Mouse (Mus musculus) stomach, postnatal 0 days (tissue): ENCODE data around the gene Ndufc2. TPM values are rescaled to one million over a fixed set of nuclear protein-coding genes. Genes with fewer than 3 reads are reported as not detected.

ENCODE experiments used
- ATAC-seq: fragments of 200-750 bp; cut with Nextera tagmentation; 2 replicates; pipeline ENCODE4 v1.8.0; 2017; ENCODE audit not compliant: low FRiP score, low TSS enrichment
- DNase-seq: peaks from one replicate; pipeline ENCODE4 v3.0.0-alpha.2; 2016; ENCODE audit warnings: low spot score
- H3K27ac ChIP-seq: fragments of 300-500 bp; sonication (generic); replicated peaks from 2 replicates; pipeline ENCODE4 v1.5.1; 2014; ENCODE audit warnings: mild to moderate bottlenecking, control low read depth
- H3K27me3 ChIP-seq: fragments of 300-500 bp; sonication (generic); 2 replicates; pipeline ENCODE4 v1.6.1; 2014; ENCODE audit warnings: low read length; ENCODE audit not compliant: control insufficient read depth, insufficient read depth
- H3K36me3 ChIP-seq: fragments of 300-500 bp; sonication (generic); 2 replicates; pipeline ENCODE4 v1.6.1; 2014; ENCODE audit warnings: low read length, mixed read lengths; ENCODE audit not compliant: control insufficient read depth, insufficient read depth
- H3K4me1 ChIP-seq: fragments of 300-500 bp; sonication (generic); replicated peaks from 2 replicates; pipeline ENCODE4 v1.6.1; 2014; ENCODE audit warnings: antibody characterized with exemption; ENCODE audit not compliant: control insufficient read depth, insufficient read depth
- H3K4me2 ChIP-seq: fragments of 300-500 bp; sonication (generic); replicated peaks from 2 replicates; pipeline ENCODE4 v1.6.1; 2014; ENCODE audit warnings: low read depth, mild to moderate bottlenecking, control low read depth, moderate library complexity
- H3K4me3 ChIP-seq: fragments of 300-500 bp; sonication (generic); 2 replicates; pipeline ENCODE4 v1.5.1; 2014; ENCODE audit warnings: low read depth, low read length, control low read depth
- H3K9ac ChIP-seq: fragments of 300-500 bp; sonication (generic); 2 replicates; pipeline ENCODE4 v1.6.1; 2014; ENCODE audit warnings: mild to moderate bottlenecking, low read length, control low read depth, mixed read lengths
- H3K9me3 ChIP-seq: fragments of 300-500 bp; sonication (generic); 2 replicates; pipeline ENCODE4 v1.6.1; 2016; ENCODE audit warnings: low read length; ENCODE audit not compliant: control insufficient read depth
- CTCF ChIP-seq: IDR thresholded peaks from 2 replicates; pipeline ENCODE4 v1.5.1; 2016; ENCODE audit warnings: antibody characterized with exemption, low read depth, mild to moderate bottlenecking, moderate library complexity
- EP300 ChIP-seq: optimal IDR thresholded peaks from 2 replicates; pipeline ENCODE3; 2016; ENCODE audit warnings: antibody characterized with exemption
- WGBS: fragments of 180-500 bp; shearing (Covaris S2); extraction: QIAGEN DNeasy Blood & Tissue Kit; methylation state at CpG from one replicate; pipeline ENCODE4 v1.1.7; 2014; 5-methylcytosine and 5-hydroxymethylcytosine counted together
- polyA plus RNA-seq: library from polyadenylated mRNA; unstranded; fragments of >200 nt; fragmentation: Nextera tagmentation; extraction: Ambion mirVana; gene quantifications from 2 replicates; pipeline ENCODE4 v1.2.1, GENCODE M21; 2015

Ndufc2 gene
- polyA plus RNA-seq, 1 experiment from 2014 or later, result 439 TPM

DNA sequence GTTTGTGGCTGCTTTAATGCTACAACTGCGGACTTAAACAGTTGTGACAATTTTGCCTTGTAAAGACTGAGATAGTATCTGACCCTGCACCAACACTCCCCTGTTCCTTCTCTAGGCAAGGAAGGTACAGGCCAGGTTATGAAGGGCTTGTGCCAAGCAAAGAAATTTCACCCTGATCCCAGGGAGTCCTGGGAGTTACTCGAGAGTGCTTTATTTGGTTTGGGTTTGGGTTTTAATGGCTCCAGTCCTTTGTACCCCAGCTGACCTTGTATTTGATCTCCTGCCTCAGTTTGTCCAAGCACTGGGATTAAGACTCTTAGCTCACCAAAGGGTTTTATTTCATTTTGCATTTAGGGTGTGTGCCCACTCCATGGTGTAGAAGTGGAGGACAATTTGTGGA is 11.3 kb downstream of the Ndufc2 start:
- H3K27me3 ChIP-seq, result no peaks in the 10 kb centered on the region
- peaks cover 4% of the 10 kb centered on the region for H3K36me3 ChIP-seq
- no peak overlapping the region for H3K9ac ChIP-seq
- no peaks in the 10 kb centered on the region for H3K9me3 ChIP-seq
- TF ChIP-seq CTCF, result no peak
- no peak for TF ChIP-seq EP300
- no peak overlapping the region for H3K27ac ChIP-seq
- ATAC-seq (no peak), DNase-seq (no peak)
- no peaks in the 10 kb centered on the region for H3K4me1 ChIP-seq
- H3K4me3 ChIP-seq, result no peak overlapping the region
- WGBS, result 78% methylated on average over 2 of the region's 2 CpGs
- no peak overlapping the region for H3K4me2 ChIP-seq

DNA sequence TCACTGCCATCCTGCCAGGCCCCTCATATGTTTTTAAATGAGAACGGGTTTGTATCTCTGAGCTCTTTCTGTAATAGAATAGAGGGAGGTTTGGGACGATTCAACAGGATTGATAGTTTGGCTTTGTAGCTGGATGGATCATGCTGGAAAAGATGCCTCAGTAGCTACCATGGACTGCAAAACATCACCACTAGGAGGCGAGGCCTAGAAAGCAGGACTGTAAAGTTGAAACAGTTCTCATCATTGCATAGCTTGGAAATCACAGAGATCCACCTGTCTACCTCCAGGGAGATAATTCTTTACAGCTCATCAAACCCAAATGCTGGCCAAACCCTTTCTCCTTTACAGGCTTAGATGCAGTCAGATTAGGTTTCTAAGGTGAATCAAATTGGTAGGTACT is 11.8 kb downstream of the Ndufc2 start:
- ATAC-seq (no peak), DNase-seq (no peak)
- Histone ChIP-seq H3K27me3 (no peaks in the 10 kb centered on the region), H3K4me1 (no peaks in the 10 kb centered on the region), H3K9me3 (no peaks in the 10 kb centered on the region), H3K4me2 (no peak overlapping the region), H3K9ac (no peak overlapping the region), H3K4me3 (no peak overlapping the region), H3K27ac (no peak overlapping the region), H3K36me3 (peaks cover 4% of the 10 kb centered on the region)
- 85% methylated on average over 3 of the region's 3 CpGs for WGBS
- TF ChIP-seq CTCF (peak; percentile 65), EP300 (no peak)

DNA sequence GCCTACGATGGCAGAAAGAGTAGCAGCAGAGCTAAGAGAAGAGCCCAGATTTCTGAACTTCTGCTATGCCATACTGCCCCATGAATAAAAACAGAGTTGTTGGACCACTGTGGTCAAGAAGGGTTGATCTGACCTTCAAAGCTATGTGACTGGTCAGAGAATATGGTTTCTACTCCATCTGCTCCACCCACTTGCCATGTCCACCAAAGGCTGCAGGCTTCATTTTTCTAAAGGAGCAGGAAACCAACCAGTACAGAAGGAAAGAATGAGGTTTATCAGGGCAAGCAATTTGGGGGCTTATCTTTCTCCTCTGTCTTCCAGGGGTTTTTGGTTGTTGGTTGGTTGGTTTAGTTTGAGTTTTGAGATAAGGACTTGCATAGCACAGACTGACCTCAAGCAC is 14.2 kb downstream of the Ndufc2 start:
- Histone ChIP-seq H3K4me1 (no peaks in the 10 kb centered on the region), H3K9ac (no peak overlapping the region), H3K4me3 (no peak overlapping the region), H3K36me3 (peaks cover 4% of the 10 kb centered on the region), H3K27me3 (no peaks in the 10 kb centered on the region), H3K27ac (no peak overlapping the region), H3K4me2 (no peak overlapping the region), H3K9me3 (no peaks in the 10 kb centered on the region)
- ATAC-seq (no peak), DNase-seq (no peak)
- TF ChIP-seq CTCF (no peak), EP300 (no peak)
- 97% methylated on average over 1 of the region's 1 CpGs for WGBS

DNA sequence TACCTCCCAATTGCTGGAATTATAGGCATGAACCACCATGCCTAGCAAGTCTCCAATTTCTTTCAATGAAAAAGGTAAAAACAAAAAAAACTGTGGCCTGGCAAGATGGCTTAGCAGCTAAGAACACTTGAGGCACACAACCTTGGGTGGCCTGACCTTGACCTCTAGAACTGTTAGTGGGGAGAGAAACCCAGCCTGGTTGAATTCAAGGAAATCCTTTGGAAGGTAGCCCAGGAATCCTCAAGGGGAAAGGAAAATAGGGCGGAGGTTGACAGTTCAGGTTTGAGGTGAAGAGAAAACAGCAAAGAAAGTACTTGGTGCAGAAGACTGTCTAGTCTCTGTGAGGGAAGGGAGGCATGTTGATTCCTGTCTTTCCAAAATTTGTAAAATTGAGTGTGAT is 14.6 kb downstream of the Ndufc2 start:
- ATAC-seq, result no peak
- Histone ChIP-seq H3K4me2 (no peak overlapping the region), H3K27ac (no peak overlapping the region), H3K4me1 (no peaks in the 10 kb centered on the region), H3K9me3 (no peaks in the 10 kb centered on the region), H3K9ac (no peak overlapping the region), H3K36me3 (peaks cover 4% of the 10 kb centered on the region), H3K4me3 (no peak overlapping the region), H3K27me3 (no peaks in the 10 kb centered on the region)
- DNase-seq, result no peak
- 76% methylated on average over 1 of the region's 1 CpGs for WGBS
- no peak for TF ChIP-seq EP300
- TF ChIP-seq CTCF, result no peak

DNA sequence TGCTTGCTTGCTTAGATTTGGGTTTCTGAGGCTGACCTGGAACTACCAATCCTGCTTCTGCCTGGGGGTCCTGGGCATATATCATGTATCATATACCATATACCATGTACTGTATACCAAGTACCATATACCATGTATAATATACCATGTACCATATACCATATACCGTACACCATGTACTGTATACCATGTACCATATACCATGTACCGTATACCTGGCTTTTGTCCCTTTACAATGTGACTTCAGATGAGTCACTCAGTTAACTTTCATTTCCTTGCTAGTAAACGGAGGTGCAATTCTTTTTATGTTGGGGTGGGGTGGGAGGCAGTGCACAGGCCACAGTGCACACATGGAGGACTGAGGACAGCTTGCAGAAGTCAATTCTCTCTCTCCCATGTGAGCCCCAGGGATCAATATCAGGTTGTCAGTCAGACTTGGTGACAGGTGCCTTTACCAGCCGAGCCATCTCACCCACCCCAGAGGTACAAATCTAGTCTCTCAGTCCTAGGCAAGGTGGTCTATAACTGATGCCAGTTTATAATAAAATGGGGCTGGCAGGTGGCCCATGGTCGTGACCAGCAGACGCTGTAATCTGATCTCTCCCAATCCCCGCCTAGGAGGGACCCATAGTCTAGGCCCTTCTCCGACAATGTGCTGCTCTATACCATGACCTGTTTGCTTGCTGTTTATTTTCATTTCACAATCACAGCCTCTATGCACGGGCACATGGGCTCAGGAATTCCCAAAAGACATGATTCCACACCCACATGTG is 15.3 kb downstream of the Ndufc2 start:
- no peaks in the 10 kb centered on the region for H3K9me3 ChIP-seq
- DNase-seq (no peak), ATAC-seq (peak; percentile 53; the same call in 1 of the 2 replicates)
- H3K4me3 ChIP-seq, result no peak overlapping the region
- 35% methylated on average over 9 of the region's 9 CpGs for WGBS
- no peaks in the 10 kb centered on the region for H3K4me1 ChIP-seq
- TF ChIP-seq EP300, result no peak
- TF ChIP-seq CTCF, result no peak
- H3K9ac ChIP-seq, result no peak overlapping the region
- H3K4me2 ChIP-seq, result no peak overlapping the region
- no peak overlapping the region for H3K27ac ChIP-seq
- H3K36me3 ChIP-seq, result peaks cover under 1% of the 10 kb centered on the region
- no peaks in the 10 kb centered on the region for H3K27me3 ChIP-seq

DNA sequence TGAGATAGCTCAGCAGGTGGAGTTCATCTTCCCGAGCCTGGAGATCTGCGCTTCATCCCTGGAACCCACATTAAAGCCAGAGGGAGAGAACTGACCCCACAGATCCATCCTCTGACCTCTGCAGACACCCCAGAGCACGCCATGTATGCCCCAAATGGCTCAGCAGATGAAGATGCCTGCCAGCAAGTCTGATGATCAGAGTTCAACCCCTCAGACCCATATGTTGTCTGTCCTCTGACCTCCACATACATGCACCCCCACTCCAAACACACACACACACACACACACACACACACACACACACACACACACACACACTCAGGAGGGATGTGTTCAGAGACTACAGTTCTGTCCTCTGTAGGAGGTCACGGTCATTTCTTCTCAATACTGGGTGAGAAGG is 16.7 kb downstream of the Ndufc2 start:
- no peaks in the 10 kb centered on the region; the same call in 1 of the 2 replicates for H3K4me1 ChIP-seq
- TF ChIP-seq CTCF, result no peak
- TF ChIP-seq EP300, result no peak
- no peak for ATAC-seq
- DNase-seq, result no peak
- H3K4me3 ChIP-seq, result no peak overlapping the region
- no peak overlapping the region for H3K4me2 ChIP-seq
- H3K27me3 ChIP-seq, result no peaks in the 10 kb centered on the region
- H3K36me3 ChIP-seq, result no peaks in the 10 kb centered on the region
- no peak overlapping the region for H3K27ac ChIP-seq
- WGBS, result 91% methylated on average over 4 of the region's 4 CpGs
- H3K9me3 ChIP-seq, result no peaks in the 10 kb centered on the region
- no peak overlapping the region for H3K9ac ChIP-seq
